Mouse (Mus musculus) adrenal gland, postnatal 36 days (tissue): ENCODE measurements around the gene Actr3b. TPM values are rescaled to one million over a fixed set of nuclear protein-coding genes. Genes with fewer than 3 reads are reported as not detected.
"Not testable (repeated sequence)": the region's sequence is repeated elsewhere in the genome, so short reads cannot be mapped to it uniquely, and the experiment has no call there.

Experiments used
- DNase-seq, 2 experiments: peaks; one replicate each; pipeline ENCODE4 v3.0.0; 2021; ENCODE audit warnings: mixed read lengths in 1 of 2
- long read RNA-seq, 2 experiments: library from polyadenylated mRNA; stranded (forward); transcript quantifications; one replicate each; pipeline ENCODE4 v2.0.0; 2021; ENCODE audit warnings: borderline sequencing depth in 2 of 2
- total RNA-seq, 2 experiments: library from RNA; stranded (reverse); gene quantifications; 2 replicates each; pipeline ENCODE4 v1.2.3; 2021

The Actr3b gene
- total RNA-seq = 10 to 100 TPM in 1 of 2 experiments, 1 to 10 TPM in 1; 8.4 to 10.3 TPM
- long read RNA-seq, experiment 1, transcript Actr3b-201 (12 exons, 1,712 nt) = major isoform, 14 of 24 reads
- long read RNA-seq, experiment 1, transcript Actr3b-202 (11 exons, 2,031 nt) = minor isoform, 5 of 24 reads
- long read RNA-seq, experiment 1, partial matches to known transcripts = 2 of 24 reads
- long read RNA-seq, experiment 1, other reads (novel, unspliced or antisense) = 3 of 24 reads
- long read RNA-seq, experiment 2, partial matches to known transcripts = 0 of 4 reads
- long read RNA-seq, experiment 2, other reads (novel, unspliced or antisense) = 3 of 4 reads

DNA sequence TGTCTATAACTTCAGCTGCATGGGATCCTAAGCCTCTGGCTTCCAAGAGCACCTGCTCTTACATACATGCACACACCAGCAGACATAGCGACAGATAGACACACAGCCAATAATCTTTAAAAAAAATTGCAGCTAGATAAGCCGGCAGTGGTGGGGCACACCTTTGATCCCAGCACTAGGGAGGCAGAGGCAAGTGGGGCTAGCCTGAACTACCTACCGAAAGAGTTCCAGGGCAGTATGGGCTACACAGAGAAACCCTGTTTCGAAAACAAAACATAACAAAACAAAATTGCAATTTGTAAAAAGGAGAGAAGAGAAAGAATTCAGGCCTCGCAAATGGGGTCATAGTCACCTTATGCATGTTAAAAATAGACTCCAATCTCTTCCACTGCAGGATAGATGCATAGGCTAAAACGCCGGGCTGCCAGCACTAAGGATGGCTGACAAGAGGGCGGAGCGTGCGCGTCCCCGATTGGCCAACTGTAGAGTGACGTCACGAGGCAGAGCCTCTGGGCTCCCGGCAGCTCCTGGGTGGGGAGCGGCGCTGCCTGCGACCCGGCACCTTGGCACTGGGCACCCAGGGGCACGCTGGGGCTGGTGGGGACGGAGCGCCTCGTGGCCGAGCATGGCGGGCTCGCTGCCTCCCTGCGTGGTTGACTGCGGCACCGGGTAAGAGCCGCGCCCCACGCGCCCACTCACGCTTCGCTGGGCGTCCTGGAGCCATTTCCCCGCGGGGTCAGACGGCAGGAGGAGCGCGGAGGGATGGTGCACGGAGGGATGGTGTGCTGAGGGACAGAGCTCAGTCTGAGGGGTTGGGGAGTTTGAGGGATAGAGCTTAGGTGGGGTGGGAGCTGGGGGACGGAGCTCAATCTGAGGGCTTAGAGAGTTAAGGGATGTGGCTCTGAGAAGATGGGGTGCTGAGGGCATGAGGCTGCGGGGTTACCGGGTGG is at the start of gene Actr3b:
Gene Actr3b, plus strand, starts transcription at position 538 of the 950 bp plus-strand sequence.
- peak; percentile 93 to 94 for DNase-seq

DNA sequence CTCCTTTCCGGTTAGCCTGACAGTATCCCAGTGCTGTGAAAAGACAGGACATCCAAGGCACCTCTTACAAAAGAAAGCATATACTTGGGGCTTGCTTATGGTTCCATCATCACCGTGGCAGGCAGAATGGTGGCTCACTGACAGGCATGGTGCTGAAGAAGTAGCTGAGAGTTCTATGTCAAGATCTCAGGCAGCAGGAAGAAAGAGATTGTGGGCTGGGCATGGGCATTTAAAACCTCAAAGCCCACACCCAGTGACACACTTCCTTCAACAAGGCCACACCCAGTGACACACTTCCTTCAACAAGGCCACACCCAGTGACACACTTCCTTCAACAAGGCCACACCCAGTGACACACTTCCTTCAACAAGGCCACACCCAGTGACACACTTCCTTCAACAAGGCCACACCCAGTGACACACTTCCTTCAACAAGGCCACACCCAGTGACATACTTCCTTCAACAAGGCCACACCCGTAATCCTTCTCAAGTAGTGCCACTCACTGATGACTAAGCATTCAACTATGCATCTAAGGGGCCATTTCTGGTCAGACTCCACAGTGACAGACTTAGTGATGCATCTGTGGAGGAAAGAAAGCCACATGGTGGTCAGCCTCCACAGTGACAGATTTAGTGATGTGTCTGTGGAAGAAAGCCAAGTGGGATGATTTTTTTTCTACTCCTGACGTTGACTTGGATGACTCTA is 46.6 kb upstream of the Actr3b start:
- not testable (repeated sequence) for DNase-seq

DNA sequence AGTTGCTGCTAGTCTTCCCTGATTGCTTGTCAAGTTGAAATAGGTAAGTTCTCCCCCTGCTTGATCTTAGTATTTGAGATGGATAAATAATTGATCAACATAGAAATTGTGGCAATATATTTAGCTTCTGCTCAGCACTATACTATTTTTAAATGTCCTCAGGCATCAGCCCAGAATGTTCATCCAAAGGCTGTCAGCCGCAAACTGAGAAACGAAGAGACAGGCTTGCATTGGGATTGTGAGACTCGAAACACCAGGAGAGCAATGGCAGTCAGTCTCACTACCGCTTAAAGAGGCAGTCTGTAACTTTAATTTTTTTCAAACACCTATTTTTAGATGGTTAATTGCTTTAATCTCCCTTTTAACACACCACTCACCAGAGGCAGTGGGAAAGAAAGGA is 40.4 kb upstream of the Actr3b start:
- no peak for DNase-seq

DNA sequence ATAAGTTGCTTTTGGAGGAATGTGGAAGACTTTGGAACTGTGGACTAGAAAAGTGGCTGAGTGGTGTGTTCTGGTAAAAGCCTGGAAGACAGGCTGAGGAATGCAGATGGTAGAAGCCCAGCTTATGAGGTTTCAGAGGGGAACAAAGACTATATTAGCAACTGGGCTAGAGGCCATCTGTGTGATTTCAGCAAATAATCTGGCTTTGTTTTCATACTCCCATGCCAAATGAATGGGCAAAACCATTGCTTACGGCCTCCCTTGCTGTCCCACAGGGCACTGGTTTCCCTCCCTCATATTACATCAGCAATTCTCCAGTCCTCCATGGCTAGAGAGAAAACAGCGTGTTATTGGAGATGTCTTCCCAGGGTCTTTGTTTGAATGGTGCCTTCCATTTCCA is 36.8 kb upstream of the Actr3b start:
- DNase-seq = no peak

DNA sequence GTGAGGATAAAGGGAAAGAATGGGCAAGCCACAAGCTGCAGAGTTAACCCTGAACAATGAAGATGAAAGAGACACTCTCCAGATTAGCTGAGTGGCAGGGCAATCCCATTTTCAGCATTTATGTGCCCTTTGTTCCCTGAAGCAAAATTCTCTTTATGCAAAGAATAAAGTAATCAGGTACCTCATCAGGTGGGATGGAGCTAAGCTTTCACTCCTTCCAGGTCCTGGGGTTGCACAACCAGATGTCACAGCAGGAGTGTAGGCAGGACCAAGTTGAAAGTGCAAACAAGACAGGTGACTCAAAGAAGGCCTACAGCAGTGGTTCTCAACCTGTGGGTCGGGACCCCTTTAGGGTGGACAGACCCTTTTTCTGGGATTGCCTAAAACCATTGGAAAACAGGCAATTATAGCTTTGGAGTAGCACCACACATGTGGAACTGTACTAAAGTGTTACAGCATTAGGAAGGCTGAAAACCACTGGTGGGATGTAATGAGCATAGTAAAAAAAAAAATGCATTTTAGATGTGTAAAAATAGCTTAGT is 35.6 kb upstream of the Actr3b start:
- no peak for DNase-seq

DNA sequence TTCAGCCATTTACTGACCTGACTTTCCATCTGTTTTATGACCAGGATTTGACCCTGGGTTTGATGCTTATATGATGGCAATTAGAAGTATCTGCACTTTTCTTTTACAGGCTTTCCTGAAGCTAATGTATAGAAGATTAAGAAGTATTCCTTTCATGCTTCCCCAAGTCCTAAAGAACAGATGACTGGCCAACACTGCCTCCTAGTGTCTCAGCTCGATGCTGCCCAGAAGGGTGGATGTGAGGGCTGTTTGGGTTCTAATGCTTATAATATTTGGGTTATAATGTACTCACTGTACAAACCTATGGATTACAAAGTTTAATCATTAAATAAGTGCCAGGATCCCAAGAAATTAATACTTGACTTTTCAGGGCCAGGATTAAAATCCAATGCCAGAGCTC is 25.5 kb upstream of the Actr3b start:
- DNase-seq = peak; percentile 55 to 56

DNA sequence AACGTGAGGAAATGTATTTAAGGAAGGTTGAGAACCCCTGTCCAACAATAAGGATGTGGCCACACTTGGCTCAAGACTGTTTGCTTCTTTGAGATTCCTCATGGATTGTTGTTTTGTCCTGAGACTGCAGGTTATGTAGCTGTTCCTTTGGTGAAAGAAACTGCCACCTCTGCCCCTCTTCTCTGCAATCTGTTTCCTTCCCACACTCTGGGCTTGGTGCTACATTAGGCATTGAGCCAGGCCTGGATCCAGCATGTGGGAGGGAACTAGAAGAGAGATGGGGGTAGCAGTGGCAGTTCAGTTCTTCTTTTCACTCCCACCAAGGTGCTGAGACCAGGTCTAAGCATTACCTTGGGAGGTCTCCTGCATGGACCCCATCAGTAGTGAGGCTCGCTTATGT is 23.9 kb upstream of the Actr3b start:
- DNase-seq = no peak

DNA sequence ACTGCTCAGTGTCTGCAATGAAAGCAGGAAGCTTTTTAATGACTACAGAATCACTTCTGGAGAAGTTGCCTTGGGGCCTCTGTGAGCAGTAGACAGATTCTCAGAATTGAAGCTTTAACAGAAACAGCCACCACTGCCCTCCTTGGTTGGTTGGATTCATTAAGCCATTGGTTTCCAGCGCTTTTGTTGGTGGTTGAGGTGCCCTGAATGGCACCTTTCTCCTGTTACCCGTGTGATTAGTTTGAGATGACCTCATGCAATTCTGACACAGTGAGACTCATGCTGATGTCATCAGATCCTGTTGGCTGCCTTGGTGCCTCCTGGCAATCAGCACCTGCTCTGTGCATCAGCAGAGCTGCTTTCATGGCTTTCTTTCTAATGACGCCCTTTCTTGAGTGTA is 21.3 kb upstream of the Actr3b start:
- peak in 1 of 2 experiments; percentile 24 for DNase-seq

DNA sequence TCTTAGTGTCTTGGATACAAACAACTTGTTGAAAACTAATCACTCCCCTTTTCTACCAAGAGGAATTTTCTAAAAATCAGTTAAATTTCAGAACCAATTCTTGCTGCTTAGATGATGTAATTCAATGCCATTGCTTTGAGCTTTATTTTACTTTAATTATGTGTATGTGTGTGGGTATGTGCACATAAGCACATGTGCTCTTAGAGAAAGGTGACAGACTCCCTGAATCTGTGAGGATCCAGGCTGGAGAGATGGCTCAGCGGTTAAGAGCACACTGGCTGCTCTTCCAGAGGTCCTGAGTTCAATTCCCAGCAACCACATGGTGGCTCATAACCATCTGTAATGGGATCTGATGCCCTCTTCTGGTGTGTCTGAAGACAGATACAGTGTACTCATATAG is 20.9 kb upstream of the Actr3b start:
- DNase-seq = not testable (repeated sequence)

DNA sequence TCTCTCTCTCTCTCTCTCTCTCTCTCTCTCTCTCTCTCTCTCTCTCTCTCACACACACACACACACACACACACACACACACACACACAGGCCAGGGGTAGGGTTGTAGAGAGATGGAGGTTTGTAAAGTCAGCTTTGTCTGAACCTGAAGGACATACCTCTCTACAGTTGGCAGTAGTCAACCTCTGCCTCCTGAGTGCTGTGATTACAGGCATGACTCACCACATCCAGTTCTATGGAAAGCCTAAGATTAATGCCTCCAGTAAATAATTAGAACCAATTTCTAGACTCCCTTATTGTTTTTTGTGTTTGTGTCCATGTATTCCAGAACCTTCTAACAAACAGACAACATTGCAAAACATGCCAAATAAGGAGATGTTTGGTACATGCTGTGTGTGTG is 11.9 kb upstream of the Actr3b start:
- no peak for DNase-seq

DNA sequence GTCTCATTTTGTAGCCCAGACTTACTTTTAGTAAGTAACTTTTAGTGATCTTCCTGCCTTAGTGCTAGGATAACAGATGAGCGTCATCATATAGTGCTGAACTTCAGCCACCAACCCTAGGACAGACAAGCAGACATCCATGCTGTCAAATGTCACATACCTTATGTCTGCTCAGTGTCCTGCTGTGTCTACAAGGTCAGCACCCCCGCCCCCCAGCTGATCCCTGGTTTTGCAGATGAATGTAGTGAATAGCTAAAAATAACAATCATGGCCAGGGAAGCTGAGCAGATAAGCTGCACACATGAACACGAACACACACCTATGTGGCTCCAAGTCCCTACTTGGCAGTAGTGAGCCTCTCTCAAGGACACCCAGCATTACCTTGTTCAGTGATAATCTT is 11.2 kb upstream of the Actr3b start:
- peak in 1 of 2 experiments; percentile 6 for DNase-seq

DNA sequence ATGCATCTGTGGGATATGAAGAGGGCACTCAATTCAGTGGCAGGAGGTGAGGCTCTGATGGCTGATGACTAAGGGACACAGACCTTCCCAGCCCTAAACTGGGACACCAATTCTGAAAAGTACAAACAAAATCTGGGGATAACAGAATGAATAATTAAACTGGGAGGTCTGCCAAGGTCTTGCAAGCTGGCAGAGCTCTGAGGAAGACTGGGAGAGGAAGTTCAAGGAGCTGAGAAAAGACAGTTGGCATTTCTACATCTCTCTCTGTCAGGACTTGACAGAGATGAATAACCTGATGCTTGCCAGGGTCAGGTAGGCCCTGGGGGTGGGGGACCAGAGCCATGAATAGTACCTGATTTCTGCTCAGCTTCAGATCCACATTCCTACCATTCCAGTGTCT is 8.2 kb upstream of the Actr3b start:
- DNase-seq = peak; percentile 66 to 70

DNA sequence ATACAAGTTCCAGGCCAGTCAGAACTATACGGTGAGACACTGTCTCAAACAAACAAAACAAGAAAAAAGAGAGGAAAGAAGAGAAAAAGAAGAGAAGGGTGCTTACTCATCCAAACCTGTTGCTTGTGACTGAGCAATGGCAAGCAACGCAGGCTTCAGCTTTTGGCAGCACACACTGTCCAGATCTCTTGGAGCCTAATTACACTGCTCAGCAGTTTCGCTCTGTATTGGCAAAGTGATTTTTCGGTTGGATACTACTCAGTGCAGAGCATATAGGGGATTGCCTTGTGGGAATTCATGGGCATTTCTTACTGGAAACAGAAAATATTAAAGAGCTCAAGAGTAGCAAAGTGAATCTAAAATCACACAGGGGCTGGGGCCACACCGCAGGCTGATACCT is 6.9 kb upstream of the Actr3b start:
- DNase-seq = peak; percentile 26 to 66

DNA sequence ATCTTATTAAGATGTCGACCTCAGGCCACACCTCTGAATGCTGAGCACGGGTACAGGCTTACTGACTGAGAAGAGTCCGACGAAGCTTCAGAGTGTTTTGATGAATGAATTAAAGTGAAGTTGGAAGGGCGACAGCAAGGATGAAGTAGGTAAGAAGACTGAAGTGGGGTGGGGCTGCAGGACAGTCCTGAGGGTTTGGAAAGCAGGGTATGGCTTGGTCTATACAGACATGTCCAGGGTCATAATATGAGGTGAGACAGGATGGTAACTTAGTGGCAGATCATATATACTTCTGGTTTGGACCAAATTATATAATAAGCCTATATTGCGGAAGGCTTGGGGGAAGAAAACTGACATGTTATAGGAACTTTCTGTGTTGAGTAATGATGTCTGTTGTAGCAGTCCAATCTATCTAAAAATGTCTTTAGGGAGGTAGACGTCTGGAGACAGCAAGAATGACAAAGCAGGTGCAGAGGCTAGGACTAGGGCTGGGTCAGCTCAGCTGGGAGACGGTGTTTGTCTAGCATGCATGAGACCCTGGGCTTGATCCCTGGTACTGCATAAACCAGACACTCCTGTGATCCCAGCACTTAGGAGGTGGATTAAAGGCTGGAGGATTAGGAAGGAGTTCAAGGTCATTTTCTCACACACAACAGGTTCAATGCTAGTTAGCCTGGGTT is 6.1 kb upstream of the Actr3b start:
- DNase-seq = no peak

DNA sequence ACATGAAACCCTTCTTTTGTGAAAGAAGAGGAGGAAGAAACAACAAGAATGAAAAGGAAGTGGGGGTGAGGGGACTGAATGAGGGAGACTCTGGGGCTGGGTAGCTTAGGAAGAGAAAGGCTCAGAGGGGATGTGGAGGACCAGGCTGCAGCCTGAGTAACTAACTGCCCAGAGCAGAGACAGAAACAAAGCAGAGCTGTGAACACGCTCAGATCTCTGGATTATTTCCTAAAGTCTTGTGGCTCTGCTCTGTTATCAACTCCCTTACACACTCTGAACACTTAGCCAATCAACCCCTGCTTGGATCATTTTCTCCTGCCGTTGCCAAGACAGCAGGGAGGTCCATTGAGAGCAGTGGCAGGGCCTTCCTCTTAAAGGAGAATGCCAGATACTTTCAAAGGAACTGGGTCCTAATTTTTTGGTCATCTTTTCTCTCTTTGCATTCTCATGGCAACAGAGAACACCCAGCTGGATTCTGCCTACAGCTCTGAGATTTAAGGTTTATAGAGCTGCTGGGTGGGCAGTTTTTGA is 5.5 kb upstream of the Actr3b start:
- DNase-seq = peak; percentile 42 to 45

DNA sequence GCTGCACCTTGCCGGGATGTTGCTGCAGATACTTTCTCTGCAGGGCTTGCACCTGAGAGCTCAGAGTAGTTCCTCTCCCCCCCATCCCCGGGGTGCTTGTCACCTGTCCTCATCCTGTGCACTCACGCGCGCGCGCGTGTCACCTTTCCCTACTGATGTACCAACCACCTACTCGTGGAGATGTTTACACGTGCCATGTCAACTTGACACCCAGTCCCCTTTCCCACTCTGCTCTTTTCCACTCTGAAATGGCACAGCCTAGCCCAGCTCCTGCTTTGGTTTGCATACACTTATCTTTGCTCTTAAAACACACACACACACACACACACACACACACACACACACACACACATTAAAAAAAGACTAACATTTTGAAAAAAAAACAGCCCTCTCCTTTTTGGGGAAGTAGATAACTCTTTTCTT is 624 bp downstream of the Actr3b start:
- peak in 1 of 2 experiments; percentile 18 for DNase-seq

DNA sequence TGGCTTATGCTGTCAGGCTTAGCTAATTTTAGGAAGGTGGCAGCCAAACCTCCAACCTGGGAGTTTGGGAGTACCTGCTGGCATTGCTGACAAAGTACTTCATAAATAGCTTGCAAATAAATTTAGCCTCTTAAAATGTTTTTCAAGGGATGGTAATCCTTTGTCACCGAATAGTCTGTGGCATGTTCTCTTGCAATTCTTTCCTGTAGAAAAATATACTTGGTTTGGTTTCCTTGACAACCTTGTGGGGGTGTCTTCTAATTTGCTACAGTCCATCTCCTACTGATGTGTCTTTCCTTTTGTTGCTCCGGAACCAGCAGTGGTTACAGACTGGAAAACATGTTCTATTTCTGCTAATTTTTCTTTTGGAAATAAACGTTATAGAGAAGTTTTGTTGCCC is 1.1 kb downstream of the Actr3b start:
- DNase-seq = no peak

DNA sequence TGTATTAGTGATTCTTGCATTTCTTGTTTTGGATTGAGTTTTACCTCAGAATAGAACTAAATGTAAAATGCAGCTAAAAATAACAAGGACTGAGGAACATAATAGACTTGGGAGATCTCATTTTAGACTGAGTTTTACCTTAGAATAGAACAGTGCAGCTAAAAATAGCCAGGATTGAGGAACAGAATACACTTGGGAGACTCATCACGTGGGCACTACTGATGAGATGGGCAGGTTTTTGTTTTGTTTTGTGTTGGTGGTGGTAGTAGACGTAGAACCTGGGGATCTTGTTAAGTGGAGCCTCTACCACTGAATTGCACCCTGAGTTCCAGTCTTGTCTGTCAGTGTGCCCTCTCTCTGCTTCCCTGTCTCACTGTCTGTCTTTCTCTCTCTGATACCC is 2.1 kb downstream of the Actr3b start:
- no peak for DNase-seq

DNA sequence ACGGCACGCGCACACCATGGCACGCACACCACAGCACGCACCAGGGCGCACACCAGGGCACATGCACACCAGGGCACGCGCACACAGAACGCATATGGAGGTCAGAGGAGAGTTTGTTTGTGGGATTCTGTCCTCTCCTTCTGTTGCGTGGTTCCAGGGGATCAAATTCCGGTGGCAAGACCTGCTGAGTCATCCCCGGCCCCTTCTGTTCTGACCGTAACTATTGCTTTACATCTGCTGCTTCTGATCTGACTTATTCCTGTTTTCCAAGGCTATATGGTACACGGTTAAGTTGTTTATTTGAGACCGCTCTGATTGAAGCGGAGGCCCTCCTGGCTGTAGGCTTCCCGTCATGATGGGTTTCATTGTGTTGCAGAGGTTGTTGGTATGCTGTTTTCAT is 9.2 kb downstream of the Actr3b start:
- no peak for DNase-seq

DNA sequence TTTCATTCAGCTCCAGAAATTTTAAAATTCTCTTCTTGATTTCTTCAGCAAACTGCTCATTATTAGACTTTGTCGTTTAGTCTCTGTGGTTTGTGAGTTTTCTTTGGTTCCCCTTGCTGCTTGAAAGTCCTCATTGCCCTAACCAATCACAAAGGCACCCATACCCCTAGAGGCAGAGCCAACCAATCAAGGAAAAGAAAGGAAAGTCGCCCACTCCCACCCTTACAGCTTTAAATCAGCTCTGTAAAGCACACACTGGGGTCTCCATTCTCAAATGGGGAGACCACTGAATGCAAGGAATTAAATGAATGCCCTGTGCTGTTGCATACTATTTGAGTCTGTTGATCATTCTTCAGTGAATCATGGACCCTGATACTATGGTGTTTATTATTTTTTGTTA is 9.6 kb downstream of the Actr3b start:
- DNase-seq = no peak

DNA sequence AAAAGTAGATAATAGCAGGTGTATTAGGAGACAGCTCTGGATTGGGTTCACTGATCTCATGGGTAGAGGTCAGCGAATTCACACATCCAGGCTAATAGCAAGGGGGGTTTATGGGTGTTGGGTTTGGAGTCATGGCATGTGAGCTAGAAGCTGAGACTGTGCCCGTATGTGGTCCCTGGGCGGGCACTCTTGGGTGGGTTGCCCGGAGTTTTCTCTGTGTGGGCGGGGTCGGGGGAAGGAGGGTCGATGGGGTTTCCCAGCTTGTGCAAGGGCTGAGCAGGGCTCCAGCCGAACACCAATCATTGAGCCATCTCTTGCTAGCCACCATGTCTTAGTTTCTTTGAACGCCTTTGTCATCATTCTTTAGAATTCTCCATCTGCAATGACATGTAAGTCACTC is 12.7 kb downstream of the Actr3b start:
- no peak for DNase-seq
